Mouse (Mus musculus) lung, adult 2 months (tissue): ENCODE data around the gene Slc36a3.

Experiments
- CTCF ChIP-seq: fragments of 200-500 bp; IDR thresholded peaks from 2 replicates; pipeline ENCODE4 v1.5.1; 2011; ENCODE audit warnings: mild to moderate bottlenecking, low read length, control low read depth; ENCODE audit not compliant: insufficient read depth
- POLR2A ChIP-seq: fragments of 200-500 bp; IDR thresholded peaks from 2 replicates; pipeline ENCODE4 v1.6.1; 2011; ENCODE audit warnings: low read depth, mild to moderate bottlenecking, control low read depth, low read length, borderline replicate concordance; ENCODE audit errors: extremely low read depth

DNA sequence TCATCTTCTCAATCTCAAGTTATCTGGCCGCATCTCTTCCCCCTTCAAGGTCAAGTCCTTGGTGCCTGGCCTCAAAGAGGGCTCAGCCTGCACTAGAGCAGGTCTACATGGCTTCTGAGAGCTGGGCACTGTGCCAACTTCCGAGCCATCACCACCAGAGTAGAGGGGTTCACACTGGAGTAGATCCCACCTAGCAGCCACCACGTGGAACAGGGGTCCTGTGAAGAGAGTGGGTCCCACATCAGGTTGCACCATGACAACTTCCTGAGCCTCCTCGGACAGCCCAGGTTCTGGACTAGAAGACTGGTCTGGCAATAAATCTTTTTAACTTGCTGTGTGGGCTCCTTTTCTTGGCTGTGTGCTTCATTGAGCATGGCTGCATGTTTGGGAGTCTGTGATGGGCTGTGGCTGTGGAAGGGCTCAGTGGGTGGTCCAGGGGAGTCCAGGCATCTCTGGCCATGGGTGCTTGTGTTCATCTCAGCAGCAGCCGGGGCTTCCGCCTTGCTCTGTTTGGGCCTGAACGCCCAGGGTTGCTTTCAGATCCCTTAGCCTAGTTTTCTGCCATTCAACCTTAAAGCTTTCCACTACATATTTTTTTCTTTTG lies 40.8 kb downstream of the Slc36a3 start:
- TF ChIP-seq POLR2A = no peak
- no peak for TF ChIP-seq CTCF
